Mouse (Mus musculus): Measurements from ENCODE around the gene Ell3.

Gene Ell3

GRCm38 (mm10) chr2:121447006-121447405 lies 2.9 kb upstream of the Ell3 start:
- DNase-seq = no peak

- DNase-seq = no peak
Measured at GRCm38 (mm10) chr2:121446506-121446905, 2.4 kb upstream of the Ell3 start.

- DNase-seq = no peak
Measured at GRCm38 (mm10) chr2:121445117-121445516, 1.0 kb upstream of the Ell3 start.

GRCm38 (mm10) chr2:121443068-121443349 lies 1.1 kb downstream of the Ell3 start:
- no peak for DNase-seq

- DNase-seq = peak; percentile 53 to 60
Measured at GRCm38 (mm10) chr2:121442259-121443067, 1.6 kb downstream of the Ell3 start.

GRCm38 (mm10) chr2:121441800-121442199 lies 2.3 kb downstream of the Ell3 start:
- DNase-seq = no peak

GRCm38 (mm10) chr2:121440834-121441605 lies 3.1 kb downstream of the Ell3 start:
- DNase-seq = no peak

GRCm38 (mm10) chr2:121439746-121440145 lies 4.3 kb downstream of the Ell3 start:
- DNase-seq = no peak

GRCm38 (mm10) chr2:121434854-121435253 lies 9.2 kb downstream of the Ell3 start:
- DNase-seq = no peak

GRCm38 (mm10) chr2:121425890-121426289 lies 18.2 kb downstream of the Ell3 start:
- no peak for DNase-seq

- DNase-seq = no peak
Measured at GRCm38 (mm10) chr2:121423166-121423565, 20.9 kb downstream of the Ell3 start.

GRCm38 (mm10) chr2:121418476-121418875 lies 25.6 kb downstream of the Ell3 start:
- DNase-seq = no peak

GRCm38 (mm10) chr2:121416356-121416755 lies 27.7 kb downstream of the Ell3 start:
- peak in 1 of 2 experiments; percentile 4 for DNase-seq

GRCm38 (mm10) chr2:121415591-121415990 lies 28.5 kb downstream of the Ell3 start:
- DNase-seq = no peak

- DNase-seq = no peak
Measured at GRCm38 (mm10) chr2:121415103-121415502, 29.0 kb downstream of the Ell3 start.

GRCm38 (mm10) chr2:121414139-121414685 lies 29.9 kb downstream of the Ell3 start:
- no peak for DNase-seq

- DNase-seq = peak; percentile 92 to 96
Measured at GRCm38 (mm10) chr2:121413387-121414042, 30.6 kb downstream of the Ell3 start, which contains the start of the genes Pdia3 and Catsper2. Gene Pdia3, plus strand, starts transcription at chr2:121413775. Gene Catsper2, minus strand, starts transcription at chr2:121413792.

- DNase-seq = no peak
Measured at GRCm38 (mm10) chr2:121412843-121413386, 31.2 kb downstream of the Ell3 start.

GRCm38 (mm10) chr2:121408160-121408559 lies 35.9 kb downstream of the Ell3 start:
- peak; percentile 20 to 30 for DNase-seq

- DNase-seq = no peak
Measured at GRCm38 (mm10) chr2:121403296-121403695, 40.8 kb downstream of the Ell3 start.

GRCm38 (mm10) chr2:121396624-121397023 lies 47.5 kb downstream of the Ell3 start:
- peak; percentile 91 to 93 for DNase-seq
